Mouse (Mus musculus) kidney, adult 2 months (tissue): ENCODE measurements at regions not wholly inside any gene's neighbourhood (a gene's known extent, or its start where the extent isn't known, plus 50 kb on each side); places are given as distances from the start of the nearest gene placed in this dataset.

Experiments
- CTCF ChIP-seq: fragments of 200-500 bp; conservative IDR thresholded peaks from 2 replicates; pipeline ENCODE4 v1.5.1; 2011; ENCODE audit warnings: low read depth, mild to moderate bottlenecking, control low read depth, low read length, moderate library complexity, mixed read lengths; ENCODE audit not compliant: insufficient read depth, insufficient read length
- POLR2A ChIP-seq: fragments of 200-500 bp; IDR thresholded peaks from one replicate; pipeline ENCODE4 v1.6.1; 2011; ENCODE audit warnings: low read depth, low read length, control low read depth

DNA sequence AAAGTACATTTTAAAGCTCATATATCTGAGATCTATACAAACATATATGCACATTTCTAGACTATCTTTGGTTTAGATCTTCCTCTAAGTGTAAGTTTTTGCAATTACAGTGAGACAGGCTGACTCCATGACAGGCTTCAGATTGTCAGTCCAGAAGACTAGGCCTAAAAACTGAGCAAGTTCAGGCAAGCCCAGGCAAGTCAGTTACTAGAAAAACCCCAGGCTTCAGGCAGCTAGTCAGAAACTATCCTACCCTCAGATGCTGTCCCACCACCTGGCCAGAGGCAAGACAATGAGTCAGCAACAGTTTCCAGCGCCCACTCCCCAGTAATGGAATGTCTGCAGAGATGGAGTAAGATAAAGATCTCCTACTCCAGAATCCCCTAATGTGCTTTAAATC lies 53.4 kb upstream of the Qrfpr start:
- no peak for TF ChIP-seq CTCF
- TF ChIP-seq POLR2A: no peak
